Mouse (Mus musculus) liver, adult (tissue): ENCODE measurements around the gene Soat1.

Experiments used
- GATA4 ChIP-seq: IDR thresholded peaks from 2 replicates; pipeline ENCODE4 v1.6.1; 2014; ENCODE audit warnings: mild to moderate bottlenecking, low read length; ENCODE audit not compliant: insufficient replicate concordance

Soat1 gene

GRCm38 (mm10) chr1:156449691-156450090 lies 24.4 kb downstream of the Soat1 start:
- no peak for TF ChIP-seq GATA4

- TF ChIP-seq GATA4: no peak
Observed at GRCm38 (mm10) chr1:156449089-156449488, 25.0 kb downstream of the Soat1 start.

GRCm38 (mm10) chr1:156445049-156445448 lies 29.1 kb downstream of the Soat1 start:
- TF ChIP-seq GATA4: no peak

GRCm38 (mm10) chr1:156442776-156443175 lies 31.4 kb downstream of the Soat1 start:
- no peak for TF ChIP-seq GATA4

- TF ChIP-seq GATA4: no peak
Observed at GRCm38 (mm10) chr1:156442266-156442665, 31.9 kb downstream of the Soat1 start.

GRCm38 (mm10) chr1:156437726-156438125 lies 36.4 kb downstream of the Soat1 start:
- TF ChIP-seq GATA4: no peak

- no peak for TF ChIP-seq GATA4
Observed at GRCm38 (mm10) chr1:156437016-156437708, 37.0 kb downstream of the Soat1 start.

- TF ChIP-seq GATA4: no peak
Observed at GRCm38 (mm10) chr1:156433497-156433896, 40.6 kb downstream of the Soat1 start.

- TF ChIP-seq GATA4: no peak
Observed at GRCm38 (mm10) chr1:156432498-156432897, 41.6 kb downstream of the Soat1 start.

GRCm38 (mm10) chr1:156428434-156428833 lies 45.7 kb downstream of the Soat1 start:
- TF ChIP-seq GATA4: no peak

- TF ChIP-seq GATA4: no peak
Observed at GRCm38 (mm10) chr1:156425746-156426145, 48.4 kb downstream of the Soat1 start.

- no peak for TF ChIP-seq GATA4
Observed at GRCm38 (mm10) chr1:156424054-156424453, 50.1 kb downstream of the Soat1 start.

- TF ChIP-seq GATA4: no peak
Observed at GRCm38 (mm10) chr1:156423493-156423892, 50.6 kb downstream of the Soat1 start.

GRCm38 (mm10) chr1:156422856-156423255 lies 51.3 kb downstream of the Soat1 start:
- no peak for TF ChIP-seq GATA4

GRCm38 (mm10) chr1:156420671-156421297 lies 53.3 kb downstream of the Soat1 start, which contains the start of gene Axdnd1:
Axdnd1 (minus strand) TSS chr1:156421159.
- TF ChIP-seq GATA4: no peak

GRCm38 (mm10) chr1:156418170-156418569 lies 56.0 kb downstream of the Soat1 start:
- TF ChIP-seq GATA4: no peak

GRCm38 (mm10) chr1:156408521-156408920 lies 65.6 kb downstream of the Soat1 start:
- TF ChIP-seq GATA4: no peak
